Mouse (Mus musculus): ENCODE results near the gene Trafd1. TPM values are rescaled to one million over a fixed set of nuclear protein-coding genes. Genes with fewer than 3 reads are reported as not detected.

Gene Trafd1
- 10 to 100 TPM; 65.6 to 93.9 TPM for polyA plus RNA-seq (2017; shearing (Covaris generic))

GRCm38 (mm10) chr5:121385461-121386119 lies at the start of gene Trafd1:
Gene Trafd1 (minus strand): TSS chr5:121385632.

GRCm38 (mm10) chr5:121397187-121398145 lies 12.0 kb upstream of the Trafd1 start, which contains the start of gene Naa25:
Gene Naa25 (plus strand): TSS chr5:121397936.

Other genes starting within 250 kb of the Trafd1 start
- 10 to 100 TPM; 19.4 to 22.1 TPM for gene Ptpn11, start 194.2 kb downstream of the Trafd1 start, polyA plus RNA-seq (2017; shearing (Covaris generic))
- 1,000 to 10,000 TPM in 1 of 2 experiments, 100 to 1,000 TPM in 1; 742 to 1,189 TPM for gene Rpl6, start 181.2 kb downstream of the Trafd1 start, polyA plus RNA-seq (2017; shearing (Covaris generic))
- gene Hectd4, start 165.4 kb downstream of the Trafd1 start, polyA plus RNA-seq (2017; shearing (Covaris generic)), result 1 to 10 TPM; 7.9 to 9.7 TPM
- gene Naa25, start 12.3 kb upstream of the Trafd1 start, polyA plus RNA-seq (2017; shearing (Covaris generic)), result 10 to 100 TPM; 26.1 to 31.5 TPM
- under 1 TPM; 0.30 to 0.57 TPM for gene Tmem116, start 66.3 kb upstream of the Trafd1 start, polyA plus RNA-seq (2017; shearing (Covaris generic))
- gene Erp29, start 66.9 kb upstream of the Trafd1 start, polyA plus RNA-seq (2017; shearing (Covaris generic)), result 10 to 100 TPM; 62.8 to 76.4 TPM
- gene Adam1b, start 117.8 kb upstream of the Trafd1 start, polyA plus RNA-seq (2017; shearing (Covaris generic)), result under 1 TPM; 0.07 to 0.22 TPM
- 1 to 10 TPM in 1 of 2 experiments, under 1 TPM in 1; 0.76 to 1.2 TPM for gene Adam1a, start 159.8 kb upstream of the Trafd1 start, polyA plus RNA-seq (2017; shearing (Covaris generic))
- gene Gm42878, start 159.8 kb upstream of the Trafd1 start, polyA plus RNA-seq (2017; shearing (Covaris generic)), result not detected
- 10 to 100 TPM; 39.8 to 44.0 TPM for gene Mapkapk5, start 160.3 kb upstream of the Trafd1 start, polyA plus RNA-seq (2017; shearing (Covaris generic))
- gene Aldh2, start 208.2 kb upstream of the Trafd1 start, polyA plus RNA-seq (2017; shearing (Covaris generic)), result 10 to 100 TPM; 18.0 to 22.6 TPM
- gene Acad12, start 233.3 kb upstream of the Trafd1 start, polyA plus RNA-seq (2017; shearing (Covaris generic)), result under 1 TPM; 0.57 to 0.70 TPM

Measured in activated CD4-positive, CD25-positive, alpha-beta regulatory T cell (primary cell).